Mouse (Mus musculus): Measurements from ENCODE around the gene Hs3st3a1. TPM values are rescaled to one million over a fixed set of nuclear protein-coding genes. Genes with fewer than 3 reads are reported as not detected.

Gene Hs3st3a1
- total RNA-seq, 2 experiments from 2014 or later = 0.19 to 0.23 TPM

DNA sequence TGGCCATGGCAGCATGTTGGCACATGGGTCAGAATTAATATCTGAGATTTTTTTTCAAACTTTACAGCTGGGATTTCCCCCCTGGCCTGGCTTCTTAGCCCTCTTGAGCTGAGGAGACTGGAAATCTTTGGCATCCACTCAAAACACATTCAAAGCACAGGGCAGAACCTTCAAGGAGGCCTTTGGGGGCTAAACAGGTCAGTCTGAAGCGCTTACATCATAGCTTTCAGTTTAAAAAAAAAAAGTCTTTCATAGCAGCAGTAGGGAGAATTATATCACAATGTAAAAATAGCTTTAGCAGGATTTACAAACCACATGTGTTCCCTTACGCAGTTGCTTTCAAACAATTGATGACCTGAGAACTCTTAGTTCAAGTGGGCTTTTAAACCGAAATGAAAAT is 46.3 kb downstream of the Hs3st3a1 start:
- DNase-seq (ENCODE audit: low spot score in 2 of 2) = no peak

DNA sequence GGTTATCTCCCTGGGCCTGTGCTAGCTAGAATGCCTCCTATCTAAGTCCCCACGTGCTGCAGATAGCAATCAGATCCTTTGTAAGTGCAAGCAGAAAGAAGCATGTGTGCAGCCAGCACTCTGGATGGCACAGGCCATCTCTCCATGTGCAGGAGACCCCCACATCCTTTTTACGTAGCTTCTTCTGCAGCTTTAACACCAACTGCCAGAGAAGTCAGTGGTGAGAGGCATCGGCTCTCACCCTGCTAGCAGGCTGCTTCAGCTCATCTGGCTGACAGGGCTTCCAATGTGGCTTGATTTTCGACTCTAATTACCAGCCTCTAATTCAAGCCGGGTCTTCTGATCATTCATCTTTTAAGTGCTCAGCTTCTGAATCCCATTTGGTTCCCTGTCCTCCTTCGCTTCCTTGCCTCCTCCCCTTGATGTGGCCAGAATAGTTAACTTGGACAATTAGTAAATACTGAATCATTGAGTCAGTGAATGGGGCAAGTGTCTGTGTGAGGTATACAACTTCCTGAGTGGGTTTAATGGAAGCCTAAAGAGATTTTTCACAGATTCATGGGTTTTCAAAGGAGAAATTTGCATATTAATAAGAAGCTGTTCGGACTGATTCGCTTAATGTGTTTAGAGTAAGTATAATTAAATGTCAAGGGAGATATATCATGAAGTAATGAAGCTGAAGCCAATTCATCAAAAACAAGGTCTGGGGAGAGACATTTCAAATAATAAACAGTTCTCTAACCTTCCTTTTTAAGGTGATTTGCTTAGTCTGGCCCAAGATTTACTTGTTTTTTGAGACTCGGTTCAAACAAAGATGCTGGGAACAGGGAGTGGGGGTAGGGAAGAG is 54.7 kb downstream of the Hs3st3a1 start:
- DNase-seq (ENCODE audit: low spot score in 2 of 2) = no peak

- no peak for DNase-seq (ENCODE audit: low spot score in 2 of 2)
Measured at GRCm38 (mm10) chr11:64494448-64494847, 59.3 kb downstream of the Hs3st3a1 start.

- DNase-seq (ENCODE audit: low spot score in 2 of 2) = no peak
Measured at GRCm38 (mm10) chr11:64495935-64496334, 60.8 kb downstream of the Hs3st3a1 start.

- DNase-seq (ENCODE audit: low spot score in 2 of 2) = no peak
Measured at GRCm38 (mm10) chr11:64496677-64497076, 61.5 kb downstream of the Hs3st3a1 start.

- no peak for DNase-seq (ENCODE audit: low spot score in 2 of 2)
Measured at GRCm38 (mm10) chr11:64500536-64501112, 65.5 kb downstream of the Hs3st3a1 start.

GRCm38 (mm10) chr11:64503040-64503439 is 67.9 kb downstream of the Hs3st3a1 start:
- no peak for DNase-seq (ENCODE audit: low spot score in 2 of 2)

DNA sequence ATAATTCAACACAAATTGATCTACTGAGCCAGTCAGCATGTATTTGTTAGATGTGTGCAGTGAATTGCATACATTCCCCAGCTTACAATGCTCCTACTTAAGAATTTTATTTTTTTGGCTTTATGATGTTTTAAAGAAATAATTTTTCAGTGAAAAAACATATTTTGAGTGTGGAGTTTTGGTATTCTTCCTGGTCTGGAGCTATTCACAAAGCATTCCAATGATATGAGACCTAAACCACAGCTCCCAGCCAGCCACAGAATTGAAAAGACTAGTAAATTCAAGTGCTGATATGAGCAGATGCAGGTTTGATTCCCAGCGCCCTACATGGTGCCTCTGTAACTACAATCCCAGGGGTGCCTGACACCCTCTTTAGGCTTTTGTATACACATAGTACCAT is 70.8 kb downstream of the Hs3st3a1 start:
- DNase-seq (ENCODE audit: low spot score in 2 of 2) = no peak

DNA sequence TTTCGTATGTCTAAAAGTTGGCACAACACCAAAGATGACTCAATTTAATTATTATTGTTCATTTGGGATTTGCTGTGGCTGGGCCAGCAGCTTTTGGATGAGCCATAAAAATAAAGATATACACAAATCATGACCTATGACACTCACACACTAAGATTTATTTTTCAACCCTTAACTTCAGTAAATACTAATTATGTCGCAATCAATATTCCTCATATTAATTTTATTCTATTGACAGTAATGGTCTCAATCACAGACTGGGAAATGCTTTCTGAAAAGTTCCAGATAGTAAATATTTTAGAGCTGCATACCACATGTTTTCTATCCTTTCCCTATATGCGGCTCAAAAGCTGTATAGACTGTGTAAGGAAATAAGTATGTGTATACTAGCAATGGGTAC is 71.9 kb downstream of the Hs3st3a1 start:
- DNase-seq (ENCODE audit: low spot score in 2 of 2) = no peak

GRCm38 (mm10) chr11:64509106-64509505 is 74.0 kb downstream of the Hs3st3a1 start:
- no peak for DNase-seq (ENCODE audit: low spot score in 2 of 2)

- DNase-seq (ENCODE audit: low spot score in 2 of 2) = no peak
Measured at GRCm38 (mm10) chr11:64512301-64512700, 77.2 kb downstream of the Hs3st3a1 start.

DNA sequence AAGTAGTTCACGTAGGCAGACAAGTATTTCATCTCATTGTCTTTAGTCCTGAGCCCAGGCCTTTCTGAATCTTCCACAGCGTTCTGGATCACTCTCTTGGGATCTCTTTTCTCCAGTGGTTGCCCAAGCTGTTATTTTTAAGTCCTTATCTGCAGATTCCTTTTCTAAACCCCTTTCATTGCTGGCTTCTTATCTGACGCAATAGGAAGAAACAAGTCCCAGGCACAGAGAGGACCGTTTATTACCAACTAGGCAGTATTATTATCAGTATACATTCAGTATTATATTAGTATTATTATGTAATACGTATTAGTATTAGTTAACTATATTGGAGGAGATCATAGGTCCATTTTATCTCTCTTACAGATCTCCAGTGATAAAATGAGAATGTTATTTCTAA is 78.3 kb downstream of the Hs3st3a1 start:
- no peak for DNase-seq (ENCODE audit: low spot score in 2 of 2)

- DNase-seq (ENCODE audit: low spot score in 2 of 2) = no peak
Measured at GRCm38 (mm10) chr11:64516712-64517589, 81.8 kb downstream of the Hs3st3a1 start.

GRCm38 (mm10) chr11:64518146-64518841 is 83.2 kb downstream of the Hs3st3a1 start:
- no peak for DNase-seq (ENCODE audit: low spot score in 2 of 2)

DNA sequence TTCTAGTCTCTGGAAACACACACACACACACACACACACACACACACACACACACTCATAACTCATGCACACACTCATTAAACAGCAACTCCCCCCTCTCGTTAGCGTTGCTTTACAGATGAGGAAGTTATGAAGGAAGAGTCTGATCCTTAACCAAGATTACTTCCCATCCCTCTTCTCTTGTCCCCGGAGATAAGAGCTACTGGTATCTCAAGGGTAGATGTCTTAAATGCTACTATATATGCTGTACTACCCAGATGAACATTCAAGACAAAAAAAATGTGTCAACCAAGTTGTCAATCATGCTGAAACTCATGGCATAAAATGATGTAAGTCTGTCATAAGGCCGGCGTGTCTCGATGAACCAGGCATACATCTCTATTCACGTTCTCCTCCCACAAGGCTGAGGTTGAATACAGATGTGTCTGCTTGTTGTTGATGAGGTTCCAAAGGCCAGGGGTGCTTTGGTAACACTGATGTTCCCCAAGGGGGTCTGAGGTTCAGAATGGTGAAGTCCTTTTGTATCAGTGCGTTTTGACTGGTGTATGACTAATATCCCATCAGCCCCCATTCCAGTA is 89.0 kb downstream of the Hs3st3a1 start:
- no peak for DNase-seq (ENCODE audit: low spot score in 2 of 2)

DNA sequence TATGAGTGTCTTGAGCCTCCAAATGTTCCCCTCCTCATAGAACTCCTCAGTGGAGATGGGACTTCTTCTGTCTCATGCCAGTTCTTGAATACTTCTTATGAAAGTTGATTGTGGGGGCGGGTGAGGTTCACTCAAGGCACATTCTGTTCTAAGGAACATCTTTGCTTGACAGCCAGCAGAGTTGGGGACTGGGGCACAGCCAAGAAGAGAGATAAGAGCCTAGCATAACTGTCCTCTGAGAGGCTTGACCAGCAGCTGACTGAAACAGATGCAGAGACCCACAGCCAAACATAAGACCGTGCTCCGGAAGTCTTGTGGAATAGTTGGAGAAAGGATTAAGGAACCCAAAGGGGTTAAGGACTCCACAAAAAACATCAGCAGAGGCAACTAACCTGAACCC is 102.1 kb downstream of the Hs3st3a1 start:
- no peak for DNase-seq (ENCODE audit: low spot score in 2 of 2)

DNA sequence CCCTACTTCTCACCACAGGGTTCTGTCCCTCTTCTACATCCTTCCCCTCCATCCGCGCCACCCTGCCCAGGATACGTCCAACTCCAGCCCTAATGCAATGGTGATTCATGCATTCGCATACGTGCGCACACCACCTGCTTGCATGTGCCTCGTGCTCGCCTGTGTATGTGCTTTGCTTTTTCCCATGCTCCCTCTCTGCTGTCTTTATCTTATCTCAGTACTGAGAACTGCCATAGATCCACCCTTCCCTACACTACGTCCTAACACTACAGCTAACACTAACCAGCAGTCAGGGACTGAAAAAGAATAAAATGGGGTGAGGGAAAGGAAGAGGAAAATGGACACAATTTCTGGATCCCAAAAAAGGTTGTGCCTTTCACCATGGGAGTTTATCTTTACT is 106.7 kb downstream of the Hs3st3a1 start:
- DNase-seq (ENCODE audit: low spot score in 2 of 2) = no peak

GRCm38 (mm10) chr11:64542335-64542734 is 107.2 kb downstream of the Hs3st3a1 start:
- DNase-seq (ENCODE audit: low spot score in 2 of 2) = no peak

DNA sequence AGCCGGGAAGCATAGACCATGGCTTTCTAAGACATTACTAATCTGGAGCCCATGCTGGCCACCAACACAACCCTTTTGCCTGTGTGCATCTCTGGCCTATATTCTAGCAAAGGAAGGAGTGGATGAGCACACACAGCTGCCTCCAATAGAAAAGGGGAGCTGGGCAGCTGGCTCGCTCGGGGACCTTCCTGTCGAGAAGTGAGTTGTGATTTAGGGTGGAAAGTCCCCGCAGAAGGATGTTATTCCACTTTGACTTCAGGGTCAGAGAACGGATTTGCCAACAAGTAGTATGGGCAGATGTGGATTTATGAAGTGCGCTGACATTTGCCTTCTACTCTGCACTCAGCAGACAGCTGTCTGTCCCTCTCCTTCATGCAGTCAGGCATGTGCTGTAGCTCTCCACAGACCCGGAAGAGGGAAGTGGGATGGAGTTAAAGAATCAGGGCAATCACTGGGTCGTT is 108.1 kb downstream of the Hs3st3a1 start:
- DNase-seq (ENCODE audit: low spot score in 2 of 2) = no peak

DNA sequence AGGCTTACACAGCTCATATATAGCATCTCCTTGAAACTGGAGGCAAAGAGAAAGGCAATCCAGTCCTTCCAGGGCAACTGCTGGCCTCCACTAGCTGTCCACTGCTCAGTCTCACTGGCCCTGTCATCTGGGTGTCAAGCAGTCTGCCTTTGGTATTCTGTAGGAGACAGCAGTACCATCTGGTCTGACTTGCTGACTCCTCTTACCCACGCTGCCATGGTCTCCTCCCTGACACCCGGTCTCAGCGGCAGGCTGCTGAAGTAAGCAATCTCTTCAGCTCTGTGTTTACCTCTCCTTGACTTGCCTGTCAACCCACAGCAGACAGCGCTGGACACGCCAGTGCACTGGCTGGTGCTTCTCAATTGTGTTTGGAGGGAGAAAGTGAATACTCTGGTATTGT is 109.1 kb downstream of the Hs3st3a1 start:
- DNase-seq (ENCODE audit: low spot score in 2 of 2) = no peak

GRCm38 (mm10) chr11:64549380-64549779 is 114.2 kb downstream of the Hs3st3a1 start:
- no peak for DNase-seq (ENCODE audit: low spot score in 2 of 2)
